Mouse (Mus musculus) ES-Bruce4 (cell line): ENCODE measurements around the gene Gpm6b.

ENCODE experiments used
- CTCF ChIP-seq: IDR thresholded peaks from one replicate; pipeline ENCODE4 v1.8.1; 2011; ENCODE audit warnings: low read depth, low read length
- EP300 ChIP-seq: IDR thresholded peaks from 2 replicates; pipeline ENCODE4 v1.6.1; 2011; ENCODE audit warnings: low read depth, low read length; ENCODE audit not compliant: insufficient read depth
- POLR2A ChIP-seq: IDR thresholded peaks from one replicate; pipeline ENCODE4 v1.8.1; 2011; ENCODE audit warnings: low read length; ENCODE audit not compliant: insufficient read depth

DNA sequence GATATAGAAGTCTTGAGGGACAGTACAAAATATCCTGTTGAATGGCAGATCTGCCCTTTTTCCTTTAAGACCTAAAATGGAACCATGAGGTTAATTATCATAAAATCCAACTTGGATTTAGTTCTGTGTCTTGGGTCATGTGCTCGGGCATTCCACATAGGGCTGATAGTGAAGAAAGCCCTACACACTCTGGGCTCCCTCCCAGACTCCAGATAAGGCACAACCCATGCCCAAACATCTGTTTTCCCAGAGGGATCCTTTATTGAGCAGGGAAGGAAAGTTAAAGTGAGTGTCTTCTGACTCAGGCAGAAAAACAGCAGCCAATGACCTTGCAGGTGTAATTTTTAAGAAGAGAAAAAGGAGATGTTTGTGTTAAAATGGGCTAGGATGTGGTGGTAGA, 116.2 kb downstream of the Gpm6b start:
- TF ChIP-seq CTCF (no peak), POLR2A (no peak), EP300 (no peak)
